9 mouse cellular contexts compared by ENCODE assay signal in genomic region chr19:6058966-6059365, GRCm38 (mm10). TPM values are rescaled to one million over a fixed set of nuclear protein-coding genes. Genes with fewer than 3 reads are reported as not detected.
DNase-seq lines count a peak whose midpoint lies in the region; ATAC-seq and TF ChIP-seq lines count a peak whose summit lies in the region.
"Had no signal": no experiment of that assay in that cellular context is flagged by ENCODE, and none has a peak within 500 bp of the region (broad histone marks: within the 10 kb centered on the region; RNA-seq: fewer than 3 reads in every experiment).

No protein-coding gene starts in this region.

- no peaks in the 10 kb centered on the region for H3K27me3 ChIP-seq in heart, adult 2 months (ENCODE audit: control insufficient read depth, insufficient read depth, low read length)
- no peaks in the 10 kb centered on the region for H3K27me3 ChIP-seq in heart, postnatal 0 days (ENCODE audit: control insufficient read depth, insufficient read depth, low read length)
- no peaks in the 10 kb centered on the region for H3K27me3 ChIP-seq in liver, embryonic 16.5 days (ENCODE audit: control insufficient read depth, insufficient read depth, low read depth, low read length)

- H3K4me1 ChIP-seq in heart, adult 2 months (ENCODE audit: control insufficient read depth, insufficient read depth, low read length), result peaks cover 8% of the 10 kb centered on the region
- H3K4me1 ChIP-seq in ES-E14 (ENCODE audit: control insufficient read depth in 2 of 2, insufficient read depth in 2 of 2, low read length in 2 of 2, poor library complexity in 1 of 2), result peaks cover 2 to 4% of the 10 kb centered on the region in 2 experiments; a peak in 2 of 4 replicates
- H3K4me1 ChIP-seq in heart, postnatal 0 days (ENCODE audit: control insufficient read depth, insufficient read depth), result peaks cover 36% of the 10 kb centered on the region
- H3K4me1 ChIP-seq in liver, embryonic 16.5 days (ENCODE audit: control insufficient read depth, low read depth, low read length), result peaks cover 37% of the 10 kb centered on the region

- H3K4me2 ChIP-seq in heart, postnatal 0 days (ENCODE audit: low read depth, low read length), result peak overlapping the region; percentile 79
- H3K4me2 ChIP-seq in liver, embryonic 16.5 days (ENCODE audit: low read depth, low read length), result peak overlapping the region; percentile 73

- 85% methylated on average over 5 of the region's 5 CpGs for WGBS in heart, adult 2 months
- 81% methylated on average over 5 of the region's 5 CpGs for WGBS in heart, postnatal 0 days
- 58% methylated on average over 5 of the region's 5 CpGs for WGBS in liver, embryonic 16.5 days (ENCODE audit: insufficient replicate concordance)

- TF ChIP-seq POLR2A in heart, adult 2 months (IDR thresholded peaks at IDR 0.05; ENCODE audit: insufficient read depth, low read depth, low read length), result no peak

- intact Hi-C loops in heart, adult 2 months (cut with DNase I), result loop anchor here (1.0 kb wide), 1 partner anchor 25 kb away; the partner anchor contains the start of genes Cdca5 and Zfpl1
- intact Hi-C loops in heart, postnatal 36 days (cut with DNase I), result no loop called here

- no peak overlapping the region for H3K9ac ChIP-seq in heart, adult 2 months (ENCODE audit: low read depth, low read length)
- H3K9ac ChIP-seq in ES-E14 (ENCODE audit: insufficient read depth, low read depth, low read length, poor library complexity, severe bottlenecking), result peak overlapping the region; percentile 96
- H3K9ac ChIP-seq in heart, postnatal 0 days (replicated peaks; ENCODE audit: low read depth, low read length), result peak overlapping the region; percentile 85; the same call in 1 of the 2 replicates
- peak overlapping the region; percentile 91 for H3K9ac ChIP-seq in liver, embryonic 16.5 days (ENCODE audit: low read depth, low read length)

- peak overlapping the region; percentile 98; the same call in 1 of the 2 replicates for H3K4me3 ChIP-seq in heart, adult 2 months
- peak overlapping the region; percentile 89 to 96 for H3K4me3 ChIP-seq in ES-E14 (ENCODE audit: insufficient read depth in 1 of 2, low read depth in 1 of 2, low read length in 2 of 2, poor library complexity in 1 of 2, severe bottlenecking in 1 of 2)
- H3K4me3 ChIP-seq in heart, postnatal 0 days (ENCODE audit: low read depth, low read length), result peak overlapping the region; percentile 90
- H3K4me3 ChIP-seq in liver, embryonic 16.5 days (ENCODE audit: low read depth, low read length), result peak overlapping the region; percentile 94

- TF ChIP-seq EP300 in heart, adult 2 months (IDR thresholded peaks at IDR 0.05; ENCODE audit: insufficient read depth, low read depth, low read length), result no peak
- no peak for TF ChIP-seq EP300 in heart, postnatal 0 days (IDR thresholded peaks at IDR 0.05; ENCODE audit: low read depth)

- ATAC-seq in heart, postnatal 0 days (ENCODE audit: insufficient read depth, low read depth), result no peak
- ATAC-seq in liver, embryonic 16.5 days (ENCODE audit: low read depth), result no peak

- H3K36me3 ChIP-seq in heart, adult 2 months (ENCODE audit: control insufficient read depth, insufficient read depth, low read length), result peaks cover 4% of the 10 kb centered on the region
- H3K36me3 ChIP-seq in ES-E14 (ENCODE audit: control insufficient read depth, insufficient read depth, low read length, poor library complexity, severe bottlenecking), result peaks cover 35% of the 10 kb centered on the region
- peaks cover 30% of the 10 kb centered on the region for H3K36me3 ChIP-seq in heart, postnatal 0 days (replicated peaks; ENCODE audit: control insufficient read depth, insufficient read depth, low read length)
- peaks cover 25% of the 10 kb centered on the region for H3K36me3 ChIP-seq in liver, embryonic 16.5 days (ENCODE audit: control insufficient read depth, insufficient read depth)

- no peaks in the 10 kb centered on the region for H3K79me2 ChIP-seq in heart, adult 2 months (replicated peaks; ENCODE audit: control insufficient read depth, insufficient read depth, low read length)

- H3K27ac ChIP-seq in heart, adult 2 months, result no peak overlapping the region
- peak overlapping the region; percentile 8; the same call in 1 of the 2 replicates for H3K27ac ChIP-seq in ES-E14 (ENCODE audit: insufficient read depth, low read depth, low read length, poor library complexity, severe bottlenecking)
- no peak overlapping the region; the same call in 1 of the 2 replicates for H3K27ac ChIP-seq in heart, postnatal 0 days (ENCODE audit: low read depth)
- peak overlapping the region; percentile 83 for H3K27ac ChIP-seq in liver, embryonic 16.5 days (ENCODE audit: low read length)

- in situ Hi-C loops in ES-E14 (cut with MboI; ENCODE audit: low sequenced_read_pairs in 2 of 2, unreplicated experiment in 2 of 2), result no loop called here

- DNase-seq in heart, adult 2 months, result no peak
- no peak for DNase-seq in heart, postnatal 36 days
- DNase-seq in ES-E14 (ENCODE audit: low read depth, low spot score), result no peak
- no peak for DNase-seq in heart, postnatal 0 days (ENCODE audit: low spot score)
- no peak for DNase-seq in gastrocnemius, postnatal 4 days (ENCODE audit: low spot score in 2 of 2)
- no peak for DNase-seq in lung, postnatal 14 days
- no peak for DNase-seq in thymus, postnatal 14 days
- DNase-seq: retina, postnatal 1 day had no signal

- no peaks in the 10 kb centered on the region for H3K9me3 ChIP-seq in ES-E14 (ENCODE audit: control insufficient read depth, insufficient read depth, low read depth, low read length)
- H3K9me3 ChIP-seq in heart, postnatal 0 days (replicated peaks; ENCODE audit: control insufficient read depth, low read length), result no peaks in the 10 kb centered on the region
- no peaks in the 10 kb centered on the region for H3K9me3 ChIP-seq in liver, embryonic 16.5 days (replicated peaks; ENCODE audit: control insufficient read depth, low read length)

- no peak for TF ChIP-seq CTCF in heart, adult 2 months (IDR thresholded peaks at IDR 0.05)
- no peak for TF ChIP-seq CTCF in heart, postnatal 0 days (IDR thresholded peaks at IDR 0.05; ENCODE audit: low read depth)

TF ChIP-seq in ES-E14, 5 proteins besides CTCF, POLR2A, EP300 and RAD21:
- TF ChIP-seq CHD2 (IDR thresholded peaks at IDR 0.05; ENCODE audit: low read depth, low read length) (no peak), HCFC1 (IDR thresholded peaks at IDR 0.05; ENCODE audit: borderline replicate concordance, insufficient read depth, low read length) (no peak), ZNF384 (IDR thresholded peaks at IDR 0.05; ENCODE audit: low read depth, low read length) (no peak), ZC3H11A (IDR thresholded peaks at IDR 0.05; ENCODE audit: borderline replicate concordance, low read depth, low read length) (no peak)
TF ChIP-seq in ES-E14: peak in this region for 0.

RNA-seq across cellular contexts. Expression of gene Fau, which starts 1.3 kb away (rescaled TPM):
- total RNA-seq in heart, adult 2 months (2021), result 100 to 1,000 TPM; 550 to 636 TPM
- 265 and 386 TPM in 2 replicates for polyA plus RNA-seq in heart, adult 2 months (2012; rRNA removed)
- total RNA-seq in heart, postnatal 36 days (2021), result 100 to 1,000 TPM; 556 to 559 TPM
- total RNA-seq in ES-E14 (2012; rRNA removed), result 1,469 and 1,510 TPM in 2 replicates
- 562 and 833 TPM in 2 replicates for total RNA-seq in heart, postnatal 0 days (2014; rRNA removed; ENCODE audit: low replicate concordance)
- 484 and 508 TPM in 2 replicates for polyA plus RNA-seq in heart, postnatal 0 days (2015; fragmentation: Nextera tagmentation; extraction: Ambion mirVana)
- 440 and 454 TPM in 2 replicates for polyA plus RNA-seq in liver, embryonic 16.5 days (2015; fragmentation: Nextera tagmentation; extraction: Ambion mirVana)
- total RNA-seq in gastrocnemius, postnatal 4 days (2021), result 1,000 to 10,000 TPM in 1 of 2 experiments, 100 to 1,000 TPM in 1; 949 to 1,029 TPM

RNA-seq across cellular contexts. Expression of gene Mrpl49, which starts 1.4 kb away (rescaled TPM):
- 10 to 100 TPM; 37.1 to 39.0 TPM for total RNA-seq in heart, adult 2 months (2021)
- polyA plus RNA-seq in heart, adult 2 months (2012; rRNA removed), result 23.5 and 33.0 TPM in 2 replicates
- total RNA-seq in heart, postnatal 36 days (2021), result 10 to 100 TPM; 36.2 to 39.7 TPM
- total RNA-seq in ES-E14 (2012; rRNA removed), result 55.9 and 62.7 TPM in 2 replicates
- 18.7 and 37.1 TPM in 2 replicates for total RNA-seq in heart, postnatal 0 days (2014; rRNA removed; ENCODE audit: low replicate concordance)
- 49.7 and 53.5 TPM in 2 replicates for polyA plus RNA-seq in heart, postnatal 0 days (2015; fragmentation: Nextera tagmentation; extraction: Ambion mirVana)
- 37.4 and 38.5 TPM in 2 replicates for polyA plus RNA-seq in liver, embryonic 16.5 days (2015; fragmentation: Nextera tagmentation; extraction: Ambion mirVana)
- 10 to 100 TPM; 45.0 to 46.2 TPM for total RNA-seq in gastrocnemius, postnatal 4 days (2021)

RNA-seq across cellular contexts. Expression of gene Znhit2, which starts 2.0 kb away (rescaled TPM):
- total RNA-seq in heart, adult 2 months (2021), result 10 to 100 TPM in 1 of 2 experiments, 1 to 10 TPM in 1; 9.9 to 13.4 TPM
- 12.3 and 14.4 TPM in 2 replicates for polyA plus RNA-seq in heart, adult 2 months (2012; rRNA removed)
- total RNA-seq in heart, postnatal 36 days (2021), result 10 to 100 TPM; 11.3 to 11.5 TPM
- 18.2 and 23.2 TPM in 2 replicates for total RNA-seq in ES-E14 (2012; rRNA removed)
- 46.7 and 58.4 TPM in 2 replicates for total RNA-seq in heart, postnatal 0 days (2014; rRNA removed; ENCODE audit: low replicate concordance)
- polyA plus RNA-seq in heart, postnatal 0 days (2015; fragmentation: Nextera tagmentation; extraction: Ambion mirVana), result 21.4 and 22.7 TPM in 2 replicates
- polyA plus RNA-seq in liver, embryonic 16.5 days (2015; fragmentation: Nextera tagmentation; extraction: Ambion mirVana), result 15.3 and 17.7 TPM in 2 replicates
- total RNA-seq in gastrocnemius, postnatal 4 days (2021), result 10 to 100 TPM; 13.2 to 13.4 TPM

RNA-seq across cellular contexts. Expression of gene Tm7sf2, which starts 9.2 kb away (rescaled TPM):
- 1 to 10 TPM; 2.7 to 3.7 TPM for total RNA-seq in heart, adult 2 months (2021)
- polyA plus RNA-seq in heart, adult 2 months (2012; rRNA removed), result 9.3 and 11.9 TPM in 2 replicates
- 1 to 10 TPM; 3.0 to 3.7 TPM for total RNA-seq in heart, postnatal 36 days (2021)
- total RNA-seq in ES-E14 (2012; rRNA removed), result 14.0 and 23.2 TPM in 2 replicates
- 13.1 and 14.4 TPM in 2 replicates for total RNA-seq in heart, postnatal 0 days (2014; rRNA removed; ENCODE audit: low replicate concordance)
- 3.2 and 3.3 TPM in 2 replicates for polyA plus RNA-seq in heart, postnatal 0 days (2015; fragmentation: Nextera tagmentation; extraction: Ambion mirVana)
- polyA plus RNA-seq in liver, embryonic 16.5 days (2015; fragmentation: Nextera tagmentation; extraction: Ambion mirVana), result 48.0 and 53.7 TPM in 2 replicates
- total RNA-seq in gastrocnemius, postnatal 4 days (2021), result 10 to 100 TPM in 1 of 2 experiments, 1 to 10 TPM in 1; 9.9 to 14.7 TPM

RNA-seq across cellular contexts. Expression of gene Syvn1, which starts 12.6 kb away (rescaled TPM):
- total RNA-seq in heart, adult 2 months (2021), result 10 to 100 TPM; 21.3 to 24.2 TPM
- 17.1 and 23.1 TPM in 2 replicates for polyA plus RNA-seq in heart, adult 2 months (2012; rRNA removed)
- total RNA-seq in heart, postnatal 36 days (2021), result 10 to 100 TPM; 19.4 to 26.4 TPM
- total RNA-seq in ES-E14 (2012; rRNA removed), result 29.6 and 41.4 TPM in 2 replicates
- 12.0 and 16.0 TPM in 2 replicates for total RNA-seq in heart, postnatal 0 days (2014; rRNA removed; ENCODE audit: low replicate concordance)
- polyA plus RNA-seq in heart, postnatal 0 days (2015; fragmentation: Nextera tagmentation; extraction: Ambion mirVana), result 9.2 and 10.2 TPM in 2 replicates
- 14.4 and 19.0 TPM in 2 replicates for polyA plus RNA-seq in liver, embryonic 16.5 days (2015; fragmentation: Nextera tagmentation; extraction: Ambion mirVana)
- 10 to 100 TPM; 28.9 to 30.7 TPM for total RNA-seq in gastrocnemius, postnatal 4 days (2021)

Comparison
In these comparisons a context has a peak if more than half of its experiments do, and no peak if none do; other contexts are left out.
1. H3K27ac ChIP-seq: peak in ES-E14 (single experiment) and liver, embryonic 16.5 days (single experiment); none in heart, adult 2 months (single experiment) and heart, postnatal 0 days (single experiment).
2. Peak in every context shown above with its lines, with median percentiles within 50 percentile points of each other: H3K4me3 ChIP-seq.